Mouse (Mus musculus): ENCODE data around the gene Rnls. TPM values are rescaled to one million over a fixed set of nuclear protein-coding genes. Genes with fewer than 3 reads are reported as not detected.
A peak's percentile ranks its signal among the peaks of the same experiment; 100 is the strongest.

Gene Rnls
- total RNA-seq, 2 experiments from 2014 or later, result 0.98 to 1.5 TPM

DNA sequence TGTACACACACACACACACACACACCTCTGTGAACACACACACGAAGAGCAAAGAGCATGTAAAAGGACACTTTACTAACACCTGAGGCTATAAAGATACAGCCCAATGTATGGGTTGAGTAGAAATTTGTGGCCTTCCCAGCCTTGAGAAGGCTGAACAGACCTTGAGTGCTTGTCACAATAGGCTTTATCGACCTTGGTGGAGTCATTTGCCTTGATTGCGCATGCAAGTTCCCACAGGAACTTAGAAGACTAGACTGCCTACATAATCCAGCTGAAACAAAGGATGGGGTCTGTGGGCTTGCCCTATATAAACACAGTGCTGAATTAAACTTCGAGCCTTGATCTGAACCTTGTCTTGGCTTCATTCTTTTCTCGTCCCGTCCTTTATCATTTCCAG is 288.2 kb downstream of the Rnls start:
- TF ChIP-seq CTCF (conservative IDR thresholded peaks at IDR 0.05), result no peak
- Histone ChIP-seq H3K27ac (no peak overlapping the region), H3K4me3 (no peak overlapping the region)
- DNase-seq (ENCODE audit: low spot score in 2 of 2), result no peak

GRCm38 (mm10) chr19:33102783-33103139 is 289.3 kb downstream of the Rnls start:
- no peak for DNase-seq (ENCODE audit: low spot score in 2 of 2)
- no peak for TF ChIP-seq CTCF (conservative IDR thresholded peaks at IDR 0.05)
- Histone ChIP-seq H3K4me3 (no peak overlapping the region), H3K27ac (no peak overlapping the region)

DNA sequence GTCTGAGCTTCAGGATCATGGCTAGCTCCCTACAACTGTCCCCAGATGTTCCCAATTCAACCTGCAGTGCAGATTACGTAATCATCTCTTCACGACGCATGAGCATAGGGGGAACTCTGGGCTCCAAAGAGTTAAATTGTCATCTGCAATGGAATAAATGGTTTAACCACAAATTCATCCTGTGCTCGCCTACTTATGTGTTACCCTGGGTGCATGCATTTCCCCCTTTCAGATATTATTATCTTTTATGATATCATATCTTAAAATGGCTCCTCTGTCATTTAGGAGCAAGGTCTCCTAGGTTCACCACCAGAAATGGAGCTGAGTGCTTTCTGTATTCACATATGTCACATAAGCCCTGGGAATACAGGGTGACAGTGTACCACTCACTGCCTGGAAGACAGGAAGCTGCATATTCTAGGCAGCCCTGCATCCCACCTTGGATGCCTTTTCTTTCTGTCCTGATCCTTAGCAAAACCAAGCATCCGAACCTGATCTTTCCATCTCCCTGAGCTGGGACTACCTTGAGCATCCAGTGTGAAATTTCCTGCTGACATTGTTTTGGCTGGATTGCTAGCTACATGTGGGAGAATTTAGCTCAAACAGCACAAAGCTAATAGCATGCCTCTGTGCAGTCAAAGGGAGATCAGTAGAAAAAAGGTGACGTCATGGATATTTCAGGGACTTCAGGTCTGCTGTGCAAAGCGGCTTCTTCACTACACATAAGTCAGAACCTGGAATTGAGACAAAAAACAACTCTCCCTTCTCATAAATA is 289.9 kb downstream of the Rnls start:
- no peak for TF ChIP-seq CTCF (conservative IDR thresholded peaks at IDR 0.05)
- DNase-seq (ENCODE audit: low spot score in 2 of 2), result no peak
- Histone ChIP-seq H3K27ac (peak overlapping the region; percentile 28; the same call in 1 of the 2 replicates), H3K4me3 (no peak overlapping the region)

- TF ChIP-seq CTCF (conservative IDR thresholded peaks at IDR 0.05), result no peak
- Histone ChIP-seq H3K4me3 (no peak overlapping the region), H3K27ac (peak overlapping the region; percentile 28; the same call in 1 of the 2 replicates)
- no peak for DNase-seq (ENCODE audit: low spot score in 2 of 2)
These were observed 290.7 kb downstream of the Rnls start for GRCm38 (mm10) chr19:33101093-33102007.

- H3K4me3 ChIP-seq, result no peak overlapping the region
- no peak for TF ChIP-seq CTCF (conservative IDR thresholded peaks at IDR 0.05)
- DNase-seq (ENCODE audit: low spot score in 2 of 2), result no peak
- no peak overlapping the region for H3K27ac ChIP-seq
These were observed 291.5 kb downstream of the Rnls start for GRCm38 (mm10) chr19:33100598-33100997.

GRCm38 (mm10) chr19:33100031-33100430 is 292.1 kb downstream of the Rnls start:
- H3K27ac ChIP-seq, result no peak overlapping the region
- no peak for TF ChIP-seq CTCF (conservative IDR thresholded peaks at IDR 0.05)
- no peak for DNase-seq (ENCODE audit: low spot score in 2 of 2)
- no peak overlapping the region for H3K4me3 ChIP-seq

- no peak for DNase-seq (ENCODE audit: low spot score in 2 of 2)
- no peak for TF ChIP-seq CTCF (conservative IDR thresholded peaks at IDR 0.05)
- Histone ChIP-seq H3K4me3 (no peak overlapping the region), H3K27ac (no peak overlapping the region)
These were observed 292.8 kb downstream of the Rnls start for GRCm38 (mm10) chr19:33099201-33099788.

DNA sequence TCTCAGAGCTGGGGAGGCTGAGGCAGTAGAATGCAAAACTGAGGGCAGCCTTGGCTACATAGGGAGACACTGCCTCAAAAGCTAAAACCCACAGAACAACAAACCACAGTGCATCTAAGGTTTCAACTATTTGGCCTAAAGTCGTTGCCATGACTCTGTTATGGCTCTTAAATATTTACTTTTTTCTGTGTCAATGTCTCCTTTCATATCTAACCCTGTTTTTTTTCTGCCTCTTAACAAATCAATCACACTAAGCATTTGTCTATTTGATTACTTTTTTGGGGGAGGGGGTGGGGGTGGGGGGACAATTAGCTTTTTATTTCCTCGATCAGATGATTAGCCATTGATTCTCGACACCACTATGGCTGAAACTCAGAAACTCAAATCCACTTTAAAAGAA is 294.4 kb downstream of the Rnls start:
- TF ChIP-seq CTCF (conservative IDR thresholded peaks at IDR 0.05), result no peak
- no peak overlapping the region for H3K4me3 ChIP-seq
- H3K27ac ChIP-seq, result no peak overlapping the region
- no peak for DNase-seq (ENCODE audit: low spot score in 2 of 2)

DNA sequence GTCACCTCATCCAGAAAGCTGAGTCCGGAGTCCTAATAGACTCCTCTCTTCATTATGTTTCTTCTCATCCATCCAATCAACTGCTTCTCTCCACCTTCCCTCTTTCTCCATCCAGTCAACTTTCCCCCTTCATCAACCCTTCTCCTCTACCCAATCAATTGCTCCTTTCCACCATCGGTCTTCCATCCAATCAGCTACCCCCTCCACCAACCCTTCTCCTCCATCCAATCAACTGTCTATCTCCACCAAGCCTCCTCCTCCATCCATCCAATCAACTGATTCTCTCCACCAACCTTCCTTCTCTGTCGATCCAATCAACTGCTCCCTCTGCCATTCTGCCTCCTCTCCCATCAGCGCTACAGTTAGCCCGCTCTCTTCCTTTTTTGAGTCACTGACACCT is 295.5 kb downstream of the Rnls start:
- no peak for DNase-seq (ENCODE audit: low spot score in 2 of 2)
- Histone ChIP-seq H3K4me3 (no peak overlapping the region), H3K27ac (no peak overlapping the region)
- no peak for TF ChIP-seq CTCF (conservative IDR thresholded peaks at IDR 0.05)

DNA sequence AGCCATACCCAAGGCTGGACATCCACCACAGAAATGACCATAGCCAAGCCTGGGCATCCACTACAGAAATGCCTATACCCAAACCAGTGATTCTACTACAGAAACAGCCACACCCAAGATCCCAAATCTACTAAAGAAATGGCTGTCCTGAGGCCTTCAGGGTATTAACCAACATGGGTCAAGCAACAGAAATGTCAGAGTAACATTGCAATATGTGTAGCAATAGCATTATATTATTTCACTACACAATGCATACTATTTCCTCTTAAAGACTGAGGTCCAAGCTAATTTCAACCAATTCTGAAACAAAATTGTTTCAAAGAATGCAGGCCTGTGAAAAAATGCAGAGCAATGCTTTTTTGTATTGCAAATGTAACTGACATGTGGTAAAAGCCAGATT is 299.5 kb downstream of the Rnls start:
- no peak for TF ChIP-seq CTCF (conservative IDR thresholded peaks at IDR 0.05)
- DNase-seq (ENCODE audit: low spot score in 2 of 2), result no peak
- H3K4me3 ChIP-seq, result no peak overlapping the region

GRCm38 (mm10) chr19:33091324-33091723 is 300.8 kb downstream of the Rnls start:
- Histone ChIP-seq H3K4me3 (no peak overlapping the region), H3K27ac (no peak overlapping the region)
- no peak for TF ChIP-seq CTCF (conservative IDR thresholded peaks at IDR 0.05)
- no peak for DNase-seq (ENCODE audit: low spot score in 2 of 2)

More for the DNA sequence above, 299.5 kb downstream of the Rnls start:
- H3K27ac ChIP-seq, result no peak overlapping the region

DNA sequence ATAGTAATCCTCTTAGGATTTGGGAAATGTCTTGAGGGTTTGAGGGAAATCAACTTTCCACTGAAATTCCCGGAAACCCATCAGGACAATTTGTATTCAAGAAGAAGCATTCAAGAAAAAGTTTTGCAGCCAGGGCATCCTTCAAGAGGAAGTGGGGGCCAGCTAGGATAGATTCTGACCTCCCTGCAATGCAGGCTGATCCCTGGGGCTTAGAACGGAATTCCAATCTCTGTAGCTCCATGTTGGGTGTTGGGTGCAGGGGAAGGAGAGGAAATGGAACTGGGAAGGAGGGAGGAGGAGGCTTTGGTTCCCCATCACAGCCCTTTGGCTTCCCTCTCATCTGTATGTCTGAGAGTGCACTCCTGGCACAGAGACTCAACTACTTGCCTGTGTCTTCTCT is 303.2 kb downstream of the Rnls start:
- Histone ChIP-seq H3K27ac (no peak overlapping the region), H3K4me3 (no peak overlapping the region)
- no peak for TF ChIP-seq CTCF (conservative IDR thresholded peaks at IDR 0.05)
- DNase-seq (ENCODE audit: low spot score in 2 of 2), result no peak

DNA sequence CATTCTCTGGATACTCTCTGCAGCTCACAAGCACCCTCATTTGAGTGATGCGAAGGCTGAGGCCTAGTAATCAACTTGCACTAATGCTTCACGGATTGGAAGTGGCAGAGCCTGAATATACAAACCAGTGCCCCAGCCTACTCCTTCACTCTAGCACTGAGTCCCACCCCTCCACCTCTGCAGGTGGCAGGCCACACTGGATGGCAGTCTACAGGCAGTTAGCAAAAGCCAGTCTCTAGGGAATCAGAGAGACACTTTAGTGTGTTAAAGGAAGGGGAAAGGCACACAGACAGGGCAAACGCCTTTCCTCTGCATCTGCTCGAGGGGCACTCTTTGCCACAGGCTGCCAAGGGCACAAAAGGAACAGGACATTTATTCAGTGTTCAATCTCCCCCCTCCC is 304.1 kb downstream of the Rnls start:
- no peak overlapping the region for H3K4me3 ChIP-seq
- no peak for DNase-seq (ENCODE audit: low spot score in 2 of 2)
- no peak overlapping the region for H3K27ac ChIP-seq
- TF ChIP-seq CTCF (conservative IDR thresholded peaks at IDR 0.05), result no peak

Small RNA genes within 50 kb of the gene (microRNA-seq; reads per million reads assigned to microRNA genes)
- 0.55 to 0.64 reads per million in 2 experiments for gene Mir3970

Other genes with a start within 250 kb of the Rnls start
- not detected for gene Lipo4, start 125.5 kb upstream of the Rnls start, total RNA-seq (2021)
- not detected for gene Gm8978, start 233.0 kb upstream of the Rnls start, total RNA-seq (2021)